Mouse (Mus musculus): ENCODE measurements around the gene Nol9.

- TF ChIP-seq EP300 (IDR thresholded peaks at IDR 0.05; ENCODE audit: low read depth) (no peak), CTCF (IDR thresholded peaks at IDR 0.05; ENCODE audit: low read depth) (no peak)
Measured at GRCm38 (mm10) chr4:152084616-152085015, 45.5 kb downstream of the Nol9 start.
